Mouse (Mus musculus): ENCODE results near the gene Vmn1r184.
"Not testable (repeated sequence)": the region's sequence is repeated elsewhere in the genome, so short reads cannot be mapped to it uniquely, and the experiment has no call there.

DNA sequence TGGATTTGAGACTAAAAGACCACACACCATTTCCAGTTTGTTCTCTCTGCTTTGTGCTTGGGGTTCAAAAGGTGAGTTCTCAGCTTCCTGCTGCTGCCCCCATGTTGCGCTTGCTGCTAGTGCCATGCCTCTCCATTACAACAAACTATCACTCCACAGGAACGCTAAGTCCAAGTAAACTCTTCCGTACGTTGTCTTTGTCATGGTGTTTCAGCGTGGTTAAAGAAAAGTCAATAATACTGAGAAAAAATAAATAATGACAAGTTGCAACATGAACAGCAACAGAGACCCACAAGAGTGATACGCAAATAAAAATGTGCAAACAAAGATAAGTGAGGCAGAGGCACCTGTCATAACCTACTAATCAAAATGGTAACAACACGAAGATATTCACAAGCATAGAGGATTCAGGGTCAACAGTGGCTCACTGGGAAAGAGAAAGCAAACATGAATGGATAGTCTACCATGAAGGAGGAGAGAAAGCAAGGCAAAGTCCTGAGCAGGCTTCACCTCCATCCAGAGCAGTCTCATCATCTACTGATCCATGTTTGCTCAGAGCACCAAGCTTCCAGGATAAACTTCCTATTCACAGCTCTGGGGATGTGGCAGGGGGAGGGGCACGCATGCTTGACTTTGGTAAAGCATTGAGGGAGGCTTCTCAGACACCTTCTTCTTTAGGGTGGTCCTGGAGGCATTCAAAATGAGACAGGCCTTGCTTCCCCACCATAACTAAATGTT, 43.5 kb downstream of the Vmn1r184 start:
- not testable (repeated sequence) for TF ChIP-seq CTCF, EP300 (IDR thresholded peaks at IDR 0.05)

Data from lung, postnatal 0 days (tissue).